Mouse (Mus musculus): ENCODE data around the gene Cnep1r1. TPM values are rescaled to one million over a fixed set of nuclear protein-coding genes. Genes with fewer than 3 reads are reported as not detected.

The Cnep1r1 gene
- polyA plus RNA-seq, 1 experiment from 2014 or later = 42.8 TPM

Small RNA genes lying within 50 kb of the gene (microRNA-seq; reads per million reads assigned to microRNA genes)
- gene Mir7071 = 1.0 reads per million

Other genes starting within 250 kb of the Cnep1r1 start
- gene Zfp423, start 159.2 kb upstream of the Cnep1r1 start, polyA plus RNA-seq (2015; fragmentation: Nextera tagmentation; extraction: Ambion mirVana) = 4.1 and 4.8 TPM in 2 replicates
- 27.2 and 27.7 TPM in 2 replicates for gene Heatr3, start 19.1 kb downstream of the Cnep1r1 start, polyA plus RNA-seq (2015; fragmentation: Nextera tagmentation; extraction: Ambion mirVana)
- 6.5 TPM in 2 replicates for gene Tent4b, start 80.4 kb downstream of the Cnep1r1 start, polyA plus RNA-seq (2015; fragmentation: Nextera tagmentation; extraction: Ambion mirVana)
- gene Adcy7, start 153.6 kb downstream of the Cnep1r1 start, polyA plus RNA-seq (2015; fragmentation: Nextera tagmentation; extraction: Ambion mirVana) = 3.2 and 3.8 TPM in 2 replicates
- 67.1 and 68.2 TPM in 2 replicates for gene Brd7, start 243.4 kb downstream of the Cnep1r1 start, polyA plus RNA-seq (2015; fragmentation: Nextera tagmentation; extraction: Ambion mirVana)